Mouse (Mus musculus) frontal cortex, postnatal 36 days (tissue): Measurements from ENCODE around the gene Hsd17b13.
"Not testable (repeated sequence)": the region's sequence is repeated elsewhere in the genome, so short reads cannot be mapped to it uniquely, and the experiment has no call there.

Experiments
- DNase-seq, 2 experiments: peaks; one replicate each; pipeline ENCODE4 v3.0.0; 2022; ENCODE audit warnings: low spot score in 2 of 2

The Hsd17b13 gene

DNA sequence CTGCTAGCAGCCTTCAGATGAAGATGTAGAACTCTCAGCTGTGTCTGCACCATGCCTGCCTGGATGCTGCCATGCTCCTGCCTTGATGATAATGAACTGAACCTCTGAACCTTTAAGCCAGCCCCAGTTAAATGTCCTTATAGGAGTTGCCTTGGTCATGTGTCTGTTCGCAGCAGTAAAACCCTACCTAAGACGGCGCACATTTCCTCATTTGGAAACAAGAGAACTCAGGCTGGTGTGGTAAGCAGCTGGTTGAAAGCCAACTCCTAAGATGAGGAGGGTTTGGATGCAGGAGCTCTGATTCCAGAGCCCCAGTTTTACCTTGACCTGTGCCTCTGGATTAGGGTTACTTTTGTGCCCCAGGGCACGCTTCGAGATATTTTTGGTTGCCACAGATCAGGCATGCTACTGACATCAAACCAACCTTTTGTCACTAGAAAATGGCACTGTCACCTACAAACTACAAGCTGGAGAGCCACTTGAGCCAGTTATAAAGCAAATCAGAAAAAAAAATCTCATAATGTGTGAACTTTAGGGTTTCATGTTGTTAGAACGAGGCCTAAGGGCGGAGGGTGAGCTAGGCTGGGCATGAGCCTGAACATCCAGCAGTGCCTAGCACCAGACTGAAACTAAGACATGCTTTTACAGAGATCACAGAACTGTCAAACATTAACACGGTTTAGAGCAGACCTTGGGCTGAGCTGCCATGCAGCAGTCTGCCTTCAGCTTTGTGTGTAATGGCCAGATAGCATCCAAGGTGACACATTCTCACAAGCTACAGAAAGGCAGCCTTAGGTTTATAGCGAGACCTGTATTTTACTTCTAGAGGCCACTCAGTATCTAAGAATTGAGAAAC is 3.7 kb upstream of the Hsd17b13 start:
- DNase-seq: no peak

DNA sequence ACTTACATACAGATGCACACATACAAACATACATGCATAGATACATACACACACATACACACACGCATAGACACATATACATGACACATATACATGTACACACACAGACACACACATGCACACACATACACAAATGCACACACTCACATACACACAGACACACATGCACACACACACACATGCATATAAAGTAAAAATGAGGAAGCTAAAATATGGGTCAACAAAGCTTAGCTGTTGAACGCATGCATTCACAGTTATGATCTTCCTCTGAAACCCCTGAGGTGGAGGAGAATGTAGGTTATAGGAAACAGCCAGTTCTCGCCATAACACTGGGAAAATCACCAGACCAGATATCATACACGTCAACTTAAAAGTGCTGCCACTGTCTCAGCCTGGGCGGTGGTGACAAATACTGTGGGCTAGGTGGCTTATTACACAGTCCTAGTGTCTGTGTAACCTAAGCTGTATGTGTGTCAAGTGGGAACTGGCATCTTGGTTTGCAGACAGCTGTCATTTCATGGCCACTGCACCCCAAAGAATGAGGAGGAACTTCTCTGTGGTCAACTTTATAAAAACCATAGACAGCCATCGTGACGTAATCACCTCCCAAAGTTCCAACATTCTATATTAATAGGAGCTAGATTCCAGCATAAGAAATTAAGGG is 829 bp upstream of the Hsd17b13 start:
- DNase-seq: no peak

DNA sequence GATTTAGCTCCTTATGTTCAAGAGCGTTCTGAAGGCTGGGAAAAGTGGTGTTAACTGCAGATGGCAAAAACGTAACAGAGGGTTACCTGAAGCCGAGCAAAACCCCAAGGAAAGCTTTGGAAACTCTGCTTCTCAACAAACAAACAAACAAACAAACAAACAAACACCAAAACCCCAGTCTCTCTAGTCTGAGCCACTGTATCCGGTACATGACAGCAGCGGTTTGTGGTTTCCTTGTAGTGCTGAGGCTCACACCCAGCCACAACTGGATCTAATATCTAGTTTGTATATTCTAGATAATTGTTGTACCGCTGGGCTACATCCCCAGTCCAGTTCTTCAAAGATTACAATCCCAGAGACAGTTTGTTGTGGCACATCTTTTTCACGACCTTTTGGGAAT is 1.5 kb downstream of the Hsd17b13 start:
- no peak for DNase-seq

DNA sequence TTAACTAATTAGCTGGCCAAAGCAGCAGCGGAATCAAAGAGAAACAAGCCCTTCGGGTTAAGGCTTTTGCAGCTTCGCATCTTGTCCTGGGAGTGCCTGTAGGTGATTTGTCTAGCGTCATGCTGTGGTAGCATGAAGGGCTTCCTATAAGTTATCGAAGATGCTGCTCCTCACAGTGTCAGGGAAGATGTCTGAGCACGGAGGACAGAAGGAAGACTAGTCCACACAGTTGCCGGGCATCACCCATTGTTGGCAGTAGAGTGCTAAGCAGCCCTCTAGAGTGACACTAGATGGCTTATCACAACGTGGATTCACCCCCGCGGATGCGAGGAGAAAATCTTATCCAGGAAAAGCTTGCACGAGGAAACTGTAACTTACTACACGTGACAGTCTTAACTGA is 4.4 kb downstream of the Hsd17b13 start:
- peak in 1 of 2 experiments; percentile 22 for DNase-seq

DNA sequence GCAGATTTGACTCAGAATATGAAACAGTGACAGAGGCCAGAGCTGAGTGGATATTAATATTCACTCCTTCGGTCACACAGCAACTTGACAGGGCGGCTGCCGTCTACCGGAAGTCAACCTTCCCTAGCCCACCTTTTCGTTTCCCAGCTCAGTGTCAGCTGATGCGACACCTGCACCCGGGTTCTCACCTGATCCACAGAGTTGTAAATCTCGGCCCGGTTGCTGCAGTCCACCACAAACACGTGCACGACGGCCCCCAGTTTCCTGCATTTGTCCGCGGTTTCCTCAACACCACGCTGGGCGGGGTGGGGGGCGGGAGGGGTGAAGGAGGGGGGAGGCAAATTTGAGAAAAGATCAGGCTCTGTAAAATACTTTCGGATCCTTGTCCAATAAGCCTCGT is 4.8 kb downstream of the Hsd17b13 start:
- DNase-seq: no peak

DNA sequence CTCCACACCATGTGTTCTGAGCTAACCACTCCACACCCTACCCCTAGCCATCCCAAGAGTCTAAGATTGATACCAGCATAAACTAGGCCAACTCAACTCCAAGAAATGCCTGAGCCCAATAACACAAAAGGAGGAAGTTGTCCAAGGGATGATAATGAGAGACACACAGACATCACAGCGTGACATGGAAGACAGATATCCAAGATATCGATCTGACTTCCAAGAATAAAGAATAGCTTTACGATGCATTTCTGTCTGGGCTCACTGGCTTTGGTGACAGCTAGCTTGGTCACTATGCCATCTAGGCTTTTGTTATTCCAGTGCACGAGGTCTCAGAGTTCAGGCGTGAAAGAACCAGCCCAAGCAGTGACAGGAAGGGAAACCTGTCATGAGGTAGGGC is 6.2 kb downstream of the Hsd17b13 start:
- no peak for DNase-seq

DNA sequence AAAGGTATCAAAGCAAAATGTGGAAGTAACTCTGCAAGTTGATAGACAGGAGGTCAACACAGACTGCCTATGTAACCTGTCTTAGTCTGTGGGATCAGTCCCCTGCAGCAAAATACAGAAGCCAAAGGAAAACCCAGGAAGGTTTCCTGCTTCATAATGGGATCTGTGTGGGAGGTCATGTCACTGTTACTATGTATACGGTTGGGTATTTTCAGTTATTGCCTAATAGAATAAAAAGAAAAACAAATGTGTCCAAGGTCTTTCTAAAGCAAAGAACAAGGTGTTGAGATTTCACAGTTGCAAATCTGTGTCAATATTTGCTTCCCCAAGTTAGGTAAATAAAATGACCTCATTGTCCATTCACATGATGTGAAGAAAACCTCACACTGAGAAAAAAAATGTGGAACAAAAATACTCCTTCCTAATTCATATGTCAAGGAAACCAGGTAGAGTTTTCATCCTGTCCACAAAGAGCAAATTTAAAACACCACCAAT is 14.2 kb downstream of the Hsd17b13 start:
- DNase-seq: no peak

DNA sequence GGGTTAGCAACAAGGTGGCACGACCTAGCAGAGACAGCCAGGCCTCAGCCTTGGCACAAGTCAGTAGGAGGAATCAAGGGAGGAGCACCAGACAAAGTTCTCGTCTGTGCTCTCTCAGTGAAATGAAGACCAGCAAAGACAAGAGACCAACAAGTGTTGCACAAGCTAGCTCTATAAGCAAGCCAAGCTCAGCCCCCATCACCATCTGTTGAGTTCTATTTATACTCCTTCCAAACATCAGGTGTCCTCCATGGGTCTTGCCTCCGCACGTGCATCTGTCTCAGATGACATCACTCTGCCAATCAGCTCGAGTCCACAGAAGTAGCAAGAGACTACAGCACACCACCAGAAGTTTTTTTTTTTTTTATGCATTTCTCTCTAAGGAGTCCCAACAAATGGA is 22.6 kb downstream of the Hsd17b13 start:
- DNase-seq: peak; percentile 11 to 65

DNA sequence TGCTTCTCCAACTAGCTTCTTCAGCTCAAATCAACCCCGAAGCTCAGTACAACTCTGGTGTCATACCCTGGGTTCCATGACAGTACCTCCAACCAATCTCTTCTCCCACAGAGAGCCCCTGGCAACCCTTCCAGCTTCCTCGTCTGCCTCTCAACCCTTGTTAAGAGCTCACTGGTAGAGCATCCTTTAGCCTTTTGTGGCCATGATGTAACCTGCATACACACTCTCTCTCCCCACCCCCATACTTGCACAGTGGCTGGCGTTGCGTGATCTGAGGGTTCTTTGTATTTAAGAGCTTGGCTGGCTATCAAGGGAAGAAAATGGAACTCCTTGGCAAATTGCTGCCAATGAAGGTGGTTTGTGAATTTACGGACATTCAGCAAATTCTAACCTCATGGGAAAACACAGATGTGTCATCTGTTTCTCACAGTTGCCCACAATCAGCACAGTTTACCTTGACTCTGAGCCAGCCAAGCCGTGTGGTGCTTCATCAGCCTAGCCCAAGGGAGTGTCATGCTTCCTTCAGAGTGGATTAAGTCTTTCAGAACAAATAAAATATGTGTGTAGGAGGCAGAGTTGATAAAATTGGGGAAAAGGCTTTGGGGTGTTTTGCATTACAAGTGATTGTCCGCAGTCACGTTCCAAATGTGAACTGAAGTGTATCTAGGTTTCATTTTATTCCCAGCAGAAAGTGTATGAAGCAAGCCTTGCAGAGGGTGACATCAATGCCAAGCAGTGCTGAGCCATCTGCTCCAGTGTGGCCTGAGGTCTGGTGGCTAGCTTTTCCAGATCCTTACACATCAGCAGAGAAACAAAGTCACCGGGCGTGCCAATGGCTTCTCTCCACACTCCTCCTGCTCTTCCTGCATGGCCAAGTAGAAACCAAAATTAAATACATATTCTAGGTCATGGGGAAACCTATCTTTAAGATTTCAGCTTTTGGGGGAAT is 23.8 kb downstream of the Hsd17b13 start:
- peak in 1 of 2 experiments; percentile 38 for DNase-seq

DNA sequence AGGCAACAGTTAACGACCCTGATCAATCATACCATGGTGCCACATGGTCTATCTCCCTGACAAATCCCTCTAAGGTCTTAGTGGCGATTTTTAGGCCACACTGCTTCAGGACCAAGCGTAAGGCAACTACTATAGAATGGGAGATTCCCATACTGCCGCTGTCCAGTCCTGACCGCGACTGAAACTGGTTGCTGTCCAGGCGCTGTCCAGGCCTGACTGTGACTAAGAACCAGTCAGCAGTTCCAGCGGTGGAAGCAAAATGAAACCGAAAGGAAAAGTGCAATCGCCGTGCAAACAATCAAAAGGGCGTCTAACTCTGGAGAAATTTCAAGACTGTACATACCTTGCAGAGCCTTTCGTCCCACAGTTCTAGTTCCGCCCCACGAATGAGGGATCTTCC is 27.1 kb downstream of the Hsd17b13 start:
- DNase-seq: not testable (repeated sequence)

DNA sequence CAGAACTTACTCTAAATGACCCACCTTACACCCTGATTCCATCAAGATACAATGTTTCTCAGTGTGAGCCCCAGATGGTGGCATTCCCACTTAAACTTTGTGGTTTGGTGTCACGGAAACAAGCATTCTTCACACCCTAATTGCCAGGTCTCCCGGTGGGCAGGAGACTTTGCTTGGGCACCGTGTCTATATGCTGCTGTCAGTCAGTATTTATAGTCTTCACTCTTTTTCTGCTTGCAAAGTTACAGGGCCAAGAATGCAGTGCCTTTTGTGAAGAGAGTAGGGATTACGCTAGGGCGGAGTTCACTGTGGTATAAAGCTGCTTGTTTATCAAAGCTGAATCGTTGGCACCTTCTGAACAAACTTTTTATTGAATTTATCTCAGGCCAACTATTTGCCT is 34.0 kb downstream of the Hsd17b13 start:
- DNase-seq: no peak

DNA sequence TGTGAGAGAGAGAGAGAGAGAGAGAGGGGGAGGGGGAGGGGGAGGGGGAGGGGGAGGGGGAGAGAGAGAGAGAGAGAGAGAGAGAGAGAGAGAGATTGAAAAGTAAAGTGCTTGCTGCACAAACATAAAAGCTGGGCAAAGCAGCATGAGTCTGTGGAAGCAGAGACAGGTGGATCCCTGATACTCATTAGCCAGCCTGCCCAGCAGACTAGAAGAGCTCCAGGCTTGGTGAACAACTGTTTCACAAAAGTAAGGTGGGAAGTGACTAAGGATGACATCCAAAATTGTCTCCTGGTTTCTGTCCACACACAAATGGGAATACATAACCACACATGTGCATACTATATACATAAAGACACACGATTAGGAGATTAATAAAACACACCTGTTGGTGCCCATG is 37.4 kb downstream of the Hsd17b13 start:
- no peak for DNase-seq

DNA sequence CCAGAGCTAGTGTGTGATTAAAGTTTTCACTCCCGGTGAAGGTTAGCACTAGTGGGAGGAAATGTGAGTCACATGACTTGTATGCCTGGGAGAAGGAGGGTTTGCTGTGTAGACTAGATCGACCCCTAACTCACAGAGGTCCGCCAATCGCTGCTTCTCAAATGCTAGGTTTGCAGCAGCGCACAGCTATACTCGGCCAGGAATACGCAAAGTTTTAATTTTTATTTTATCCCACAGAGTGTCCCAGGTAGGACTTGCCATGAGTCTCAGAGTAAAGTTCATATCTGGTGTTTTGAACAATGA is 37.9 kb downstream of the Hsd17b13 start:
- no peak for DNase-seq

DNA sequence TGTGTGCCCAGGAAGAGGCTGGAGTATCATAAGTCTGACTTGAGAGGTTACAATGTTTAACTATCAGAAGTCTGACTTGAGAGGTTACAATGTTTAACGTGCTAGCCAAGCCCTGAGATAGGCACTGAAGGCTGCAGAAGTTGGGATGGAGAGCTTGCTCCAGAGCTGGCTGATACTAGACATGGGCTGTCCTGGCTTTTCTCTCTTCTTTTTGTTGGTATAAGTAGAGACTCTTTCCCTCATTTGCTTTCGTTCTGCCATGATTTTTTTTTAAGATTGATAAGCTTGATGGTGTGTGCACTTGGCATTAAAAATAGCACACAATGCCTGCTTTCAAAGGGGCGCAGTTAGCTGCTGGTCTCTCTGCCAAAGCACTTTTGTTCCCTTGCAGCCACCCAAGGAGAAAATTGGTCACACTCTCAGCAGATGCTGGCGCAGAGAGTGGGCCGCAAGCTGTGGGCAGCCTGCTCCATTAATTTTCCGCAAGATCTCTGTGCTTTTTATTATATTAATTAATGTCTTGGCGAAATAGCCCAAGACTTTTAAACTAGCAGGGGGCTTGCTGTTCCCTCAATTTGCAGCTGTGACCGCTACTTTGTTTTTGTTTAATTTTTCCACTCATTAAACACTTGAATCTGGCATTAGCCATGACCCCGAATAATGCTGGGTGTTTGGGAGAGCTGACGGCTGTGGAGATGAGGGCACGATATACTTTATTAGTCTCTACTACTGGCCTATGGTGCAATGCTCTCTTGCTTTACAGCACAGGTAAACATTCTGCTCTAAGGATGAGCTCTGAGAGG is 38.5 kb downstream of the Hsd17b13 start:
- peak in 1 of 2 experiments; percentile 23 for DNase-seq

DNA sequence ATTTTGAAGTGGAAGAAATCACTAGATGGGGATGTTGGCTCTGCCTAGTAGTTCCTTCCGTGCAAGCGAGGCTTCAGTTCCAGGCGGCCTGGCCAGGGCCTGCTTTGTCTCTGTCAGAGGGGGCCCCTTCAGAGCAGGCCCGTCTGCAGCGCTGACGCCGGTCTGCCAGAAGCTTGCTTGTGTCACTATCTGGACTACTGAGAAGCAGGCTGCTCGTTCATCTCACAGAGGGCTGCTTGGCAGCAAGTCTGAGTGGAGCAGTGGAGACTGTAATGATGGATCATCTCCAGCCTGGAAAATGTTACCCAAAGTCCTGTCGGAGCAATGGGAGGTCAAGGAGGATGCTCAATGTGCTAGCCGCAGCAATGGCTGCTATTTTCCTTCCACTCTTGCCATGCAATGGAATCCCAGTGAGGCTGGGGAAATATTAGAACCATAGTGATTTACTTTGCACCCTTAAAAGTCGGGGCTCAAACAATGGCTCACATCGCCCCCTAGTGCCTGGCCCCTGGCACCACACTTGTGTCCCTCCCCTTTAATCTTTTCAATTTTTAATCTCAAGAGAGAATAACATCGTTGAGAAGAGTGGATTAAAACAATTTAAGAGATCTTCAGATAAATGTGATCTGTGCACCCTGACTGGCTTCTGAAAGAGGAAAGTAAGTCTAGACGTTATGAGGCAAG is 40.2 kb downstream of the Hsd17b13 start:
- no peak for DNase-seq

DNA sequence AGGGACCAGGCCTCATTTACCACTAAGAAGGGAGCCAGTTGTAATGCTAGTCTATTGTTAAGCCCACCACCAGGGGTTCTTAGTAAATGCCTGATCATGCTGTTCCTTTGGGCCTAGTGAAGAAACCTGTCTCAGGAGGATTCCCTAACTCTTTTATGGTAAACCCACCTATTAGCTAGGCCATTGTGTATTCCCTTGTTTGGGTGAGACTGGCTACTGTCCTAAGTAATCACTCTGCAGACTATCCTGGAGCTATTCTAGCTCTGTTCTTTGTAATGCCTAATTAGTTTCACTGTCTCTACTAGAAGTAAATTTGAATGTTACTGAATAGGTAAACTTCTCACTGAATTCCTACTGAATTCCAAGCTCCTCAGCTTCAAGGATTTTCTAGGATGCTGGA is 45.3 kb downstream of the Hsd17b13 start:
- not testable (repeated sequence) for DNase-seq

DNA sequence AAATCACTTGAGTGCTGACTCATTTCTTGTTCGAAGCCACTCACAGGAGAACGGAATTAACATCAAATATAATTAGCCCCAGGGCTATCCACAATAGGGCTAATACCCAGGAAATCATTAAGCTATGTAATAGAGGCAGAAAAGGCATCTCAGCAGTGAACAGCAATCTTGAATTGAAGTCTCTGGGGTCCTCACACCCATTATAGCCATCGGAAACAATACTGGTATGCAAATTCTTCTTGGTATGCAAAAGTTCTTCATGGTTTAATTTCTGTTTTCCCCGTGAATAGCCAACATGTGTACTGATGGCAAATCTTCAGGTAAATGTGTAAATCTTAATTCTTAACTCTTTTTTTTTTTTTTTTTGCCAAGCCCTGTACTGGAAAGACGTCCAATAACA is 46.7 kb downstream of the Hsd17b13 start:
- DNase-seq: no peak

DNA sequence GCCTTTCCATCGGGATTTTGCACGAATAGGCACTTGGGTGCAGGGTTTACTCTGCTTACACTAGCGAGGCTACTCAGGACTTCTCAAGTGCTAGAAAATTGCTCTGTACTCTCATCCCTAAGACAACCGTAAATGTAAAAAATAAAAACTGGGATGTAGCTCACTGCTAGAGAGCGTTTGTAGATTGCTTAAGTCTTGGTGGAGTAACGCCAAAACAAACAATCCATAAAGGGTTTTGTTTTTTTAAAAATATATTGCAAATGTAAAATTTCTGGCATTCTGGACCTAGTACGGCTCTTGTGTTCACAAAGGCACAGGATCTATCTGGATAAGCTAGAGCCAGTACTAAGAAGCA is 49.0 kb downstream of the Hsd17b13 start:
- no peak for DNase-seq

DNA sequence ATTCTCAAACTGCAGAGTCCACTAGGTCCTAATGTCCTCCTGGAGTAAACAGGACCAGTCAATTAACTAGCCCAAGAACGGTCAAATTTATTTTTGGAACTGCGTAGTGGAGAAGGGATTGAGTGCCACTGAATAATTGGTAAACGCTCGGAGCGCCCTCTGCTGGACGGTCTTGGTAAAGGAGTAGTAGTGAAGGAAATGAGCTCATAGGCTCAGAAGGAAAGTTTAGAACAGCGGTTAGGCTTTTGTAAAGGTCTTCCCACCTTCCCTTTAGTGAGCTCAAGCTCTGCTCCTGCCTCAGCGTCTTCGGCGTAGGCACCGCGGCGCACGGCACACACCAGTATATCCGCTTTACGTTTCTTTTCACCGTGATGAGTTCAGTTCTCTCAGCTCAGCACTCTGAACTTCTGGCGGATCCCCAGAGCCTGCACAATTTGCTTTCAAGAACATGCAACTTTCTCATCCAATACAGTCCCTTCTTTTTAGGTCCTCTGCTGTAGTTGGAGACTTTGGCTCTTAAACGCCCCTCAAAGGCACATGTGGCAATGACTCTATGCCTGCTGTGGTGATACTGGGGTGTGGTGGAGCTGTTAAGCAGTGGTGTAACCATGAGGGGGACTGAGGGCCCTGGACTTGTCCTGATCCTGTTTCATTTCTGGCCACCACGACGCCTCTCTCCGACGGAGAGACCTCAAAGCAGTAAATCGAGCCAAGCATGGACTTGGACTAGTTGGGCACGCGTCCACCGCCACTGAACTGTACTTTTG is 49.6 kb downstream of the Hsd17b13 start:
- DNase-seq: peak; percentile 93 to 94

DNA sequence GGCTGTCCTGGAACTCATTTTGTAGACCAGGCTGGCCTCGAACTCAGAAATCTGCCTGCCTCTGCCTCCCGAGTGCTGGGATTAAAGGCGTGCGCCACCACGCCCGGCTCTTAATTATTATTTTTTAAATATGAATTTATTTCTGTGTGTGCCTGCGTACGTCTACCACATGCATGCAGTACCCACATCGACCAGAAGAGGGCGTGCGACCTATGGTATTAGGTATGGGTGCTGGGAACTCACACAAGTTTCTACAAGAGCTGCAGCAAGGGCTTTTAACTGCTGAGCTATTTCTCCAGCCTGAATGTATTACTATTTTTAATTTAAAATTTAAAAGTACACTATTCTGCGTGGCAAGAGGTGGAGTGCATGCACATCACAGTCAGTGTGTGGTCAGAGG is 50.8 kb downstream of the Hsd17b13 start:
- no peak for DNase-seq
